Mouse (Mus musculus) MEL-GATA-1-ER (cell line): ENCODE measurements around the gene Vmn2r2.

Experiments used
- DNase-seq: peaks from one replicate; pipeline ENCODE4 v3.0.0-alpha.2; 2012; ENCODE audit warnings: low read depth; ENCODE audit errors: extremely low read depth

Gene Vmn2r2

DNA sequence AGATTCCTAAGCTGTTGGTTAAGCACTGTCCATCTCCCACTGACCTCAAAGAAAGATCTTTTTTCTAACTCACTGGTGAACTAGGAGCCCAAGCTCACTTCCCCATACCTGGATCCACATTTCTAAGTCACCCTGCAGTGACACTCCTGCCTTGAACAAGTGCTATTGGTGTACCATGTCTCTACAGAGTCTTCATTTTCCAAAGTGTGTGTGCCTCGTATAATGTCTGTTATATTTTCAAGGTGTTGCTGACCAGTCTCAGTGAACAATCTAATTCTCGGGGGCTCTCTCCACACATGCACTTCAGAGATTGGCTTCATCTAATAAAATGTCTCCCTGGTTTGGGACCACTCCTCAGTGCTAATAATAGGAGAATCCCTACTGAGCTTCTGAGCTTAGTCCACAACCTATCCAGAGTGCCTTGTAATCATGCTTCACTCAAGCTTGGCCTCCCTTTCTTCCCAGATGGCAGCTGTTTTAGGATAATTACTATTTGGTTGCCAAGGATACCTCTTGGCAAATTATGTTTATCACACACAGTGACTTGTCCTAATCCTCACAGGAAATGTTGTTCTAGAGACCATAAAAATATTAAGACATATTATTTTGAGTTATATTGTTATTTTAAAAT, at the start of gene Vmn2r2:
Vmn2r2 (minus strand) TSS at position 51 of the 631 bp plus-strand sequence.
- DNase-seq: no peak

- DNase-seq: no peak
Measured at GRCm38 (mm10) chr3:64113352-64114046, 28.2 kb downstream of the Vmn2r2 start.

GRCm38 (mm10) chr3:64112707-64113106, 29.0 kb downstream of the Vmn2r2 start:
- no peak for DNase-seq

DNA sequence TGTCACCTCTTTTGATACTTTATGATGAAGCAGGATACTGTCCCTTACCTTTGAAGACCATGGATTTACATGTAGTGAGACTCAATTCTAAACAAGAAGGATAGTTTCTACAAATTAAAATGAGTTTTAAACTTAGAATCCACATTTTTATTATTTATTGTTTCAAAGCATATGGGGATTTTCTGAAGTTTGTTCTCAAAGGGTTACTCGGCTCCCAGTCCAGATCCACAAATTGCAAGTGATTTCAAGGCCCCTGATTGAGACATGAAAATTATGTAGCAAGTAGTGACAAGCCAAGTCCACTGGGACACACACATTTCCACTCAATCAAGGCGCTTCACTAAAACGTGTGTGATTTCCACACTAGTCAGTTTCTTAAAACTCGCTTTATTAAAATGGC, 60.5 kb downstream of the Vmn2r2 start, which contains the start of gene Vmn2r1:
Vmn2r1 (plus strand) TSS at position 301 of the 400 bp plus-strand sequence.
- DNase-seq: no peak
